Mouse (Mus musculus): Measurements from ENCODE around the gene Olfr298.

Gene Olfr298

GRCm38 (mm10) chr7:86492384-86492783 lies at the start of gene Olfr298:
Gene Olfr298, minus strand, starts transcription at chr7:86492484.
- no peak for DNase-seq (ENCODE audit: low spot score in 2 of 2)

- no peak for DNase-seq (ENCODE audit: low spot score in 2 of 2)
Observed at GRCm38 (mm10) chr7:86519668-86520067, 27.4 kb upstream of the Olfr298 start, which contains the start of gene Olfr297. Gene Olfr297, plus strand, starts transcription at chr7:86519968.

GRCm38 (mm10) chr7:86459621-86460020 lies 32.7 kb downstream of the Olfr298 start, which contains the start of gene Olfr299:
Gene Olfr299, plus strand, starts transcription at chr7:86459921.
- no peak for DNase-seq (ENCODE audit: low spot score in 2 of 2)
